Mouse (Mus musculus): ENCODE results near the gene Ccdc40. TPM values are rescaled to one million over a fixed set of nuclear protein-coding genes. Genes with fewer than 3 reads are reported as not detected.
"Not testable (repeated sequence)": the region's sequence is repeated elsewhere in the genome, so short reads cannot be mapped to it uniquely, and the experiment has no call there.

The Ccdc40 gene
- polyA plus RNA-seq, 1 experiment = 0.47 TPM

DNA sequence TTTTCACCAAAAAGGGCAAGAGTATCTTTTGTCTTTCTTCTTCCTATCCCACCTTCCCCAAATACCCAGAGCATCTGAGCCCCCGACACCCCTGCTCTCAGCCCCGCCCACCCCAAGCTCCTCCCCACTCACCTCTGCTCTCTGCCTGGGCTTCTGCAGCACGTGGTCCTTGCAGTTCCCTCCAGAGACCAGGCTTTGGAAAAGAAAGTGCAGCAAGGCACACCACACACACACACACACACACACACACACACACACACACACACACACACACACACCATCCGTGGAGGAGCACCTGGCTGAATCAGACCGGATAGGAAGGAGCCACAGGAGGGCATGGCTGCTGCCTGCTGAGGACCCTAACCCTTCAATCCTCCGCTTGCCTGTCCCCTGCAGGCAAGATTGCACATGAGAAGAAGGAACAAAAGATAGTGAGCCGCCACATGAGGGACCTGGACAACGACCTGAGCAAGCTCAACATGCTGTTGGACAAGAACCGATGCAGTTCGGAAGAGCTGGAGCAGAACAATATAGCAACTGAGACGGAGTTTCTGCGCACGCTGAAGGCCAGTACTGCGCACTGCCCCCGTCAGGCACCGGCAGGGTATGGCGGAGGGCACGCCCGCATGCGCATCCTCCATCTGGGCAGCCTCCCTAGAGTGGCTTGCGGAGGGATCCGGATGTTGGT is 24.6 kb downstream of the Ccdc40 start:
- peak; percentile 44; the same call in 1 of the 2 replicates for TF ChIP-seq CTCF (IDR thresholded peaks at IDR 0.05; ENCODE audit: extremely low read depth, insufficient read depth, insufficient read length, insufficient replicate concordance)
- TF ChIP-seq POLR2A (IDR thresholded peaks at IDR 0.05; ENCODE audit: low read depth, low read length) = no peak
- WGBS = 4% methylated on average over 21 of the region's 22 CpGs
- no peaks in the 10 kb centered on the region for H3K36me3 ChIP-seq (ENCODE audit: control insufficient read depth, insufficient read depth, low read length)
- H3K4me1 ChIP-seq (ENCODE audit: control insufficient read depth, insufficient read depth, insufficient read length) = peaks cover 4% of the 10 kb centered on the region; the same call in 1 of the 2 replicates
- H3K27ac ChIP-seq (ENCODE audit: insufficient read depth, low read length) = no peak overlapping the region
- H3K4me3 ChIP-seq (ENCODE audit: extremely low read depth, insufficient read depth, insufficient read length) = no peak overlapping the region
- H3K27me3 ChIP-seq (ENCODE audit: control insufficient read depth, insufficient read depth, low read length) = no peaks in the 10 kb centered on the region
- DNase-seq (ENCODE audit: low read depth in 1 of 2, low spot score in 2 of 2) = peak in 1 of 2 experiments; percentile 33

DNA sequence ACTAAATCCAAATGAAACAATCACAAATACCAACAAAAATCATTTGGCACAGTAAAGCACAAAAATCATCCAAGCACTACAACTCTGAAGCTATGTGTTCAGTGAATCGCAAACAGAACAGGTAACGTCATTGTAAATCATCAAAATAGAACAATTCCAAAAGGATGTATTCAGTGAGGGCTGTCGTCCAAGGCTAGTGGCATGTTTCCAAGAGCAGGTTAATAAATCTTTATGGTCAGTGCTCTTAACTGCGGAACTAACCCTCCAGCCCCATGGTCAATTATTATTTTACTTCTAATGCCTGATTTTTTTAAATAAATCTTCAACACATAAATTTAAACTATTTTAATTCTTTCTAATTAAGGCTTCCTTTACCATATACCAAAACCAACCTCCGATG is 28.2 kb downstream of the Ccdc40 start:
- WGBS = 94% methylated on average over 5 of the region's 5 CpGs

DNA sequence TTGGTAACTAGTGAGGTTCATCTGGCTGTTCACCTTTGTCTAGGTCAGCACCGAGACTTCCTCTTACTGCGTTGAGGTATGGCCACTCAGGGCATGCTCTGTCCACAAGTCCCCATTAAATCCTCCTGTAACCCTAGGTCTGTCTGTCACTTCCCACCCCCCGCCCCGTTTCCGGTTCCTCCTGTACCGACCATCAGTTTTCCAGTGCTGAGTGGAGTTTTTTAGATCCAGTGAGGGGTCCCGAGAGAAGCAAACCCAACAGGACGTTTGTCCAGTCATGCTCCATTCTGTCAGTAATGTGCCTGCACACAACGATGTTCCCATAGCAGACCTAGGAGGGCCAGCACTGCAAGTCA is 29.8 kb downstream of the Ccdc40 start:
- WGBS = 65% methylated on average over 9 of the region's 9 CpGs
- H3K27me3 ChIP-seq (ENCODE audit: control insufficient read depth, insufficient read depth, low read length) = no peaks in the 10 kb centered on the region

More for the DNA sequence above, 28.2 kb downstream of the Ccdc40 start:
- H3K4me1 ChIP-seq (ENCODE audit: control insufficient read depth, insufficient read depth, insufficient read length); H3K27ac ChIP-seq (ENCODE audit: insufficient read depth, low read length); DNase-seq (ENCODE audit: low read depth in 1 of 2, low spot score in 2 of 2); H3K27me3 ChIP-seq (ENCODE audit: control insufficient read depth, insufficient read depth, low read length); H3K36me3 ChIP-seq (ENCODE audit: control insufficient read depth, insufficient read depth, low read length); H3K4me3 ChIP-seq (ENCODE audit: extremely low read depth, insufficient read depth, insufficient read length): not testable (repeated sequence)

DNA sequence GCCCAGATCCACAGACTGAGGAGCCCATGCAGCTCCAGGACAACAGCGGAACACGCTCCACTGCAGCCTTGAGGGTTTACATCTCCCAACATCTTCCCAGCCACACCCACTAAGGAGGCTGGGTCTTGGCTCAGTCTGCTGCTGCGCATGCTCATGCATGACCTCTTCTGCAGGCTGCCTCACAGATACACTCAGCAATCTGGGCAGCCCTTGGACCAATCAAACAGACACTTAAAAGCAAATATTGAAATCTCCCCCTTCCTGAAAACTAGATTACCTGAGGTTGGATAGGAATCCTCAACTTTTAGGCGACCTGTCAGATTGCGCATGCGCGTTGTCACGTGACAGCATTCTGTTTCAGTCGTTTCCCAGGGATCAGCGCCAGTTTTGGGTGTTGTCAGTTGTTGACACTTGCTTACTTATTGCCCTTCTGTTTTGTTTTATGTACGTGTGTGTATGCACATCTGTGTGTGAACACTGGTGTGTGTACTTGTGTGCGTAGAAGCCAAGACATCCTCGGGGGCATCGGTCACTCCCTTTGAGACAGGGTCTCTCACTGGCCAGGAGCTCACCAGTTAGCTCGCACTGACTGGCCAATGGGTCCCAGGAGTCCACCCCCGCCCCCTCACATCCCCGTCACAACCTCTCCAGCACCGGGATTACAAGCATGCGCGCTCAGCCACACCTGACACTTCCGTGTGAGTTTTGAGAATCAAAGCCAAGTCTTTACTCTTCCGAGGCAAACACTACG is 30.4 kb downstream of the Ccdc40 start:
- H3K4me1 ChIP-seq (ENCODE audit: control insufficient read depth, insufficient read depth, insufficient read length) = no peaks in the 10 kb centered on the region
- 67% methylated on average over 23 of the region's 23 CpGs for WGBS

More for the DNA sequence above, 29.8 kb downstream of the Ccdc40 start:
- no peak for DNase-seq (ENCODE audit: low read depth in 1 of 2, low spot score in 2 of 2)
- H3K4me3 ChIP-seq (ENCODE audit: extremely low read depth, insufficient read depth, insufficient read length) = no peak overlapping the region
- H3K36me3 ChIP-seq (ENCODE audit: control insufficient read depth, insufficient read depth, low read length) = no peaks in the 10 kb centered on the region
- H3K4me1 ChIP-seq (ENCODE audit: control insufficient read depth, insufficient read depth, insufficient read length) = no peaks in the 10 kb centered on the region
- H3K27ac ChIP-seq (ENCODE audit: insufficient read depth, low read length) = no peak overlapping the region
- TF ChIP-seq POLR2A (IDR thresholded peaks at IDR 0.05; ENCODE audit: low read depth, low read length) = no peak
- TF ChIP-seq CTCF (IDR thresholded peaks at IDR 0.05; ENCODE audit: extremely low read depth, insufficient read depth, insufficient read length, insufficient replicate concordance) = no peak

DNA sequence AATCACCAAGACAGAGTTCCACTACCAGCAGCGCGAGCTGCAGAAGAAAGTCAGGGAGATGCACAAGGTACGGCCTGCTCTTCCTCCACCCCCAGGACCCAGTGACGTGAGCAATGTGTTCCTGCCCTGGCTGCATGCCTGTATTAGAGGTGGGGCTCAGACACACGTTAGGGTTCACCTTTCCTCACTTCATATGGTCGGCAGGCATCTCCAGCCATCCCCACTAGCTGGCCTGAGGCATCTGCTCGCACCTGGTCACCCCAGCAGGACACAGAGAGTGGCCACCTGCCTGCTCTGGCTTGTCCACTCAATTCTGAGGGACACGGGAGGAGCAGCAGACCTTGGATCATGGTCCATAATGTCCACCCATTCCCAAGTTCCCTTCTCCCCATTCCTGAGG is 31.6 kb downstream of the Ccdc40 start:
- no peak overlapping the region for H3K4me3 ChIP-seq (ENCODE audit: extremely low read depth, insufficient read depth, insufficient read length)
- DNase-seq (ENCODE audit: low read depth in 1 of 2, low spot score in 2 of 2) = no peak
- no peaks in the 10 kb centered on the region for H3K4me1 ChIP-seq (ENCODE audit: control insufficient read depth, insufficient read depth, insufficient read length)
- H3K36me3 ChIP-seq (ENCODE audit: control insufficient read depth, insufficient read depth, low read length) = no peaks in the 10 kb centered on the region
- no peaks in the 10 kb centered on the region for H3K27me3 ChIP-seq (ENCODE audit: control insufficient read depth, insufficient read depth, low read length)
- H3K27ac ChIP-seq (ENCODE audit: insufficient read depth, low read length) = no peak overlapping the region
- WGBS = 93% methylated on average over 8 of the region's 8 CpGs
- TF ChIP-seq CTCF (IDR thresholded peaks at IDR 0.05; ENCODE audit: extremely low read depth, insufficient read depth, insufficient read length, insufficient replicate concordance) (no peak), POLR2A (IDR thresholded peaks at IDR 0.05; ENCODE audit: low read depth, low read length) (no peak)

More for the DNA sequence above, 30.4 kb downstream of the Ccdc40 start:
- peak in 1 of 2 experiments; percentile 27 for DNase-seq (ENCODE audit: low read depth in 1 of 2, low spot score in 2 of 2)
- no peak for TF ChIP-seq POLR2A (IDR thresholded peaks at IDR 0.05; ENCODE audit: low read depth, low read length)
- TF ChIP-seq CTCF (IDR thresholded peaks at IDR 0.05; ENCODE audit: extremely low read depth, insufficient read depth, insufficient read length, insufficient replicate concordance) = no peak
- Histone ChIP-seq H3K27ac (ENCODE audit: insufficient read depth, low read length) (no peak overlapping the region), H3K4me3 (ENCODE audit: extremely low read depth, insufficient read depth, insufficient read length) (peak overlapping the region; percentile 50), H3K27me3 (ENCODE audit: control insufficient read depth, insufficient read depth, low read length) (no peaks in the 10 kb centered on the region), H3K36me3 (ENCODE audit: control insufficient read depth, insufficient read depth, low read length) (no peaks in the 10 kb centered on the region)

DNA sequence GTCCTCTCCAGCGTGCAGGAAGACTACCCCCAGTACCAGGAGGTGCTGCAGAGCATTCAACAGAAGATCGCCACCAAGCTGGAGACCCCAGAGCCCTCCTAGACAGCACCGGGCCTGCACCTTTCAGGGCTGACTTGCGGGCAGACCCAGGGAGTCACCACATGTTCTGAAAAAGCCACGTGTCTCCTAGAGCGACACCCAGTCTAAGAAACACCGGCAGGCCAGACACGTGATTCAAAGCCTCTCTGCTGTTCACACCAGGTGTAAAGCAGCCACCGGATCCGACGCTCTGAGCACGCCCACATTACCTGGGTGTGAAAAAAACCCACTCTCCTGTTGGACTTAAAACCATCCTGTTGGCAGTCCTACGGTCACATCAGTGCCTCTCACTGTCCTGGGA is 36.0 kb downstream of the Ccdc40 start:
- H3K27ac ChIP-seq (ENCODE audit: insufficient read depth, low read length) = no peak overlapping the region
- H3K36me3 ChIP-seq (ENCODE audit: control insufficient read depth, insufficient read depth, low read length) = no peaks in the 10 kb centered on the region
- WGBS = 93% methylated on average over 13 of the region's 13 CpGs
- H3K4me1 ChIP-seq (ENCODE audit: control insufficient read depth, insufficient read depth, insufficient read length) = no peaks in the 10 kb centered on the region; the same call in 1 of the 2 replicates
- TF ChIP-seq CTCF (IDR thresholded peaks at IDR 0.05; ENCODE audit: extremely low read depth, insufficient read depth, insufficient read length, insufficient replicate concordance) (no peak), POLR2A (IDR thresholded peaks at IDR 0.05; ENCODE audit: low read depth, low read length) (no peak)
- no peaks in the 10 kb centered on the region for H3K27me3 ChIP-seq (ENCODE audit: control insufficient read depth, insufficient read depth, low read length)
- no peak overlapping the region for H3K4me3 ChIP-seq (ENCODE audit: extremely low read depth, insufficient read depth, insufficient read length)
- DNase-seq (ENCODE audit: low read depth in 1 of 2, low spot score in 2 of 2) = no peak

DNA sequence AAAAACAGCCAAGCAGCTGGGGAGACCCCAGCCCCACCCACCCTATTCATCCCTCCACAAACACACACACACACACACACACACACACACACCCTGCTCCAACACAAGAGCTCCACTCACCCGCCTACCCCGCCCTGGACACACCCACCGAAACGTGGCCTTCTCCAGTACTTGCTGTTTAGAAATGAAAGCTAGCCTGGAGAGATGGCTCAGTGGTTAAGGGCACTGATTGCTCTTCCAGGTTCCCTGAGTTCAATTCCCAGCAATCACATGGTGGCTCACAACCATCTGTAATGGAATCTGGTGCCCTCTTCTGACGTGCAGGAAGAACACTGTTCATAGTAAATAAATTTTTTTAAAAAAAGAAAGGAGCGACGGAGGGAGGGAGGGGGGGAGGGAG is 37.4 kb downstream of the Ccdc40 start:
- H3K36me3 ChIP-seq (ENCODE audit: control insufficient read depth, insufficient read depth, low read length) = no peaks in the 10 kb centered on the region
- no peak overlapping the region for H3K27ac ChIP-seq (ENCODE audit: insufficient read depth, low read length)
- WGBS = 81% methylated on average over 7 of the region's 7 CpGs
- no peak overlapping the region for H3K4me3 ChIP-seq (ENCODE audit: extremely low read depth, insufficient read depth, insufficient read length)
- DNase-seq (ENCODE audit: low read depth in 1 of 2, low spot score in 2 of 2) = no peak
- no peak for TF ChIP-seq POLR2A (IDR thresholded peaks at IDR 0.05; ENCODE audit: low read depth, low read length)
- TF ChIP-seq CTCF (IDR thresholded peaks at IDR 0.05; ENCODE audit: extremely low read depth, insufficient read depth, insufficient read length, insufficient replicate concordance) = no peak
- no peaks in the 10 kb centered on the region for H3K27me3 ChIP-seq (ENCODE audit: control insufficient read depth, insufficient read depth, low read length)
- no peaks in the 10 kb centered on the region; the same call in 1 of the 2 replicates for H3K4me1 ChIP-seq (ENCODE audit: control insufficient read depth, insufficient read depth, insufficient read length)
